ENCODE assay signal across 13 mouse cellular contexts in genomic region chr13:63400069-63400468, GRCm38 (mm10).
A peak's percentile ranks its signal among the peaks of the same experiment; 100 is the strongest.
DNase-seq lines count a peak whose midpoint lies in the region; ATAC-seq and TF ChIP-seq lines count a peak whose summit lies in the region.
"Had no signal": no experiment of that assay in that cellular context is flagged by ENCODE, and none has a peak within 500 bp of the region (broad histone marks: within the 10 kb centered on the region; RNA-seq: fewer than 3 reads in every experiment).

No protein-coding gene starts in this region.

- no peak for TF ChIP-seq CTCF in liver, adult 2 months (IDR thresholded peaks at IDR 0.05; ENCODE audit: low read depth, low read length)
- no peak for TF ChIP-seq CTCF in cerebellum, adult 2 months (IDR thresholded peaks at IDR 0.05; ENCODE audit: borderline replicate concordance, insufficient read depth, low read depth, low read length)

- intact Hi-C loops in left cerebral cortex, postnatal 14 days (cut with DNase I) = no loop called here

- no peak overlapping the region for H3K4me2 ChIP-seq in liver, embryonic 12.5 days
- H3K4me2 ChIP-seq: hindbrain, embryonic 15.5 days; liver, embryonic 13.5 days had no signal

- H3K4me3 ChIP-seq in liver, adult 2 months (ENCODE audit: insufficient read depth, low read depth, low read length) = no peak overlapping the region
- no peak overlapping the region for H3K4me3 ChIP-seq in liver, embryonic 12.5 days
- H3K4me3 ChIP-seq in cerebellum, adult 2 months (replicated peaks; ENCODE audit: insufficient read depth, low read depth, low read length) = no peak overlapping the region
- H3K4me3 ChIP-seq: hindbrain, embryonic 15.5 days; liver, embryonic 13.5 days had no signal

- ATAC-seq in liver, embryonic 12.5 days = no peak

- no peak overlapping the region for H3K9ac ChIP-seq in liver, adult 2 months (ENCODE audit: low read depth, low read length)
- no peak overlapping the region for H3K9ac ChIP-seq in liver, embryonic 12.5 days
- H3K9ac ChIP-seq: hindbrain, embryonic 15.5 days; liver, embryonic 13.5 days had no signal

- no peaks in the 10 kb centered on the region for H3K79me2 ChIP-seq in liver, adult 2 months (ENCODE audit: control insufficient read depth, insufficient read depth, low read length)

- peak; percentile 92 for DNase-seq in liver, adult 2 months (ENCODE audit: extremely low read depth, low read depth, low spot score)
- peak; percentile 25 to 69 for DNase-seq in cerebellum, adult 2 months
- peak; percentile 59 to 74 for DNase-seq in heart, adult 9 months (ENCODE audit: low spot score in 2 of 2)
- peak; percentile 47 for DNase-seq in lung, postnatal 25 days (ENCODE audit: low spot score)
- no peak for DNase-seq in left cerebral cortex, postnatal 14 days (ENCODE audit: low spot score in 2 of 2)
- DNase-seq in thymus, postnatal 36 days = no peak
- DNase-seq: kidney, adult 9 months; layer of hippocampus, adult 9-11 months; liver, embryonic 13.5 days; right cerebral cortex, postnatal 14 days; thymus, postnatal 4 days had no signal

- H3K9me3 ChIP-seq in liver, embryonic 12.5 days (replicated peaks) = no peaks in the 10 kb centered on the region
- H3K9me3 ChIP-seq: hindbrain, embryonic 15.5 days; liver, embryonic 13.5 days had no signal

- H3K27me3 ChIP-seq in liver, adult 2 months (ENCODE audit: control insufficient read depth, insufficient read depth, low read length) = no peaks in the 10 kb centered on the region
- H3K27me3 ChIP-seq in liver, embryonic 12.5 days (replicated peaks) = no peaks in the 10 kb centered on the region
- no peaks in the 10 kb centered on the region for H3K27me3 ChIP-seq in cerebellum, adult 2 months (ENCODE audit: control insufficient read depth, insufficient read depth, low read length)
- H3K27me3 ChIP-seq: hindbrain, embryonic 15.5 days; liver, embryonic 13.5 days had no signal

- peaks cover 9% of the 10 kb centered on the region for H3K4me1 ChIP-seq in liver, adult 2 months (ENCODE audit: control insufficient read depth, insufficient read depth, low read length)
- no peaks in the 10 kb centered on the region for H3K4me1 ChIP-seq in liver, embryonic 12.5 days
- H3K4me1 ChIP-seq in cerebellum, adult 2 months (ENCODE audit: control insufficient read depth, insufficient read depth, low read length) = peaks cover 10% of the 10 kb centered on the region
- H3K4me1 ChIP-seq: hindbrain, embryonic 15.5 days had no signal

- H3K27ac ChIP-seq in liver, adult 2 months (replicated peaks; ENCODE audit: insufficient read depth, low read depth, low read length) = 0 out of 2 replicates have a peak overlapping the region, but pooled peaks have one; percentile 15
- H3K27ac ChIP-seq in liver, embryonic 12.5 days = no peak overlapping the region
- peak overlapping the region; percentile 76; the same call in 1 of the 2 replicates for H3K27ac ChIP-seq in cerebellum, adult 2 months (ENCODE audit: insufficient read depth, low read length)
- H3K27ac ChIP-seq: hindbrain, embryonic 15.5 days; liver, embryonic 13.5 days had no signal

- 70% methylated on average over 6 of the region's 6 CpGs for WGBS in liver, adult 2 months
- 84% methylated on average over 6 of the region's 6 CpGs for WGBS in liver, embryonic 12.5 days (ENCODE audit: insufficient replicate concordance)
- 43% methylated on average over 6 of the region's 6 CpGs for WGBS in cerebellum, adult 2 months

- no peak for TF ChIP-seq POLR2A in liver, adult 2 months (IDR thresholded peaks at IDR 0.05; ENCODE audit: extremely low read depth, insufficient read depth, low read length)
- TF ChIP-seq POLR2A in cerebellum, adult 2 months (IDR thresholded peaks at IDR 0.05; ENCODE audit: borderline replicate concordance, insufficient read depth, low read length) = no peak

- no peaks in the 10 kb centered on the region for H3K36me3 ChIP-seq in liver, adult 2 months (ENCODE audit: control insufficient read depth, insufficient read depth, low read length)
- H3K36me3 ChIP-seq in liver, embryonic 12.5 days = 0 out of 2 replicates have a peak, but pooled peaks cover 4% of the 10 kb centered on the region
- H3K36me3 ChIP-seq: hindbrain, embryonic 15.5 days had no signal

Comparison
In these comparisons a context has a peak if more than half of its experiments do, and no peak if none do; other contexts are left out.
1. DNase-seq: peak in liver, adult 2 months (single experiment), cerebellum, adult 2 months (2 of 2), heart, adult 9 months (2 of 2) and lung, postnatal 25 days (single experiment); none in left cerebral cortex, postnatal 14 days (0 of 2) and thymus, postnatal 36 days (0 of 2).